Mouse (Mus musculus) hindbrain, embryonic 13.5 days (tissue): ENCODE measurements around the gene Atp6v1b1. TPM values are rescaled to one million over a fixed set of nuclear protein-coding genes. Genes with fewer than 3 reads are reported as not detected.

Experiments
- ATAC-seq: fragments of 200-750 bp; cut with Nextera tagmentation; 2 replicates; pipeline ENCODE4 v1.8.0; 2017; ENCODE audit warnings: moderate TSS enrichment; ENCODE audit not compliant: low FRiP score
- H3K27ac ChIP-seq: fragments of 300-500 bp; sonication (generic); 2 replicates; pipeline ENCODE4 v1.5.1; 2015; ENCODE audit warnings: inconsistent platforms, mild to moderate bottlenecking, moderate library complexity
- H3K27me3 ChIP-seq: fragments of 300-500 bp; sonication (generic); 2 replicates; pipeline ENCODE4 v1.6.1; 2015; ENCODE audit warnings: mild to moderate bottlenecking, inconsistent platforms
- H3K36me3 ChIP-seq: fragments of 300-500 bp; sonication (generic); 2 replicates; pipeline ENCODE4 v1.6.1; 2015; ENCODE audit warnings: mild to moderate bottlenecking, inconsistent platforms
- H3K4me1 ChIP-seq: fragments of 300-500 bp; sonication (generic); replicated peaks from 2 replicates; pipeline ENCODE4 v1.6.1; 2015; ENCODE audit warnings: inconsistent platforms
- H3K4me2 ChIP-seq: fragments of 300-500 bp; sonication (generic); 2 replicates; pipeline ENCODE4 v1.6.1; 2015; ENCODE audit warnings: inconsistent platforms, mild to moderate bottlenecking, moderate library complexity
- H3K4me3 ChIP-seq: fragments of 300-500 bp; sonication (generic); 2 replicates; pipeline ENCODE4 v1.5.1; 2015; ENCODE audit warnings: mild to moderate bottlenecking, inconsistent platforms
- H3K9ac ChIP-seq: fragments of 300-500 bp; sonication (generic); 2 replicates; pipeline ENCODE4 v1.6.1; 2015; ENCODE audit warnings: mild to moderate bottlenecking, inconsistent platforms
- H3K9me3 ChIP-seq: fragments of 300-500 bp; sonication (generic); 2 replicates; pipeline ENCODE4 v1.6.1; 2016; ENCODE audit warnings: inconsistent platforms
- WGBS: fragments of 180-500 bp; shearing (Covaris S2); methylation state at CpG from one replicate; pipeline ENCODE4 v1.1.7; 2015; 5-methylcytosine and 5-hydroxymethylcytosine counted together
- polyA plus RNA-seq: library from polyadenylated mRNA; unstranded; fragments of >200 nt; fragmentation: Nextera tagmentation; extraction: Ambion mirVana; gene quantifications from 2 replicates; pipeline ENCODE4 v1.2.1, GENCODE M21; 2015

Gene Atp6v1b1
- polyA plus RNA-seq: not detected in 2 replicates

GRCm38 (mm10) chr6:83742761-83743160, at the start of gene Atp6v1b1:
Atp6v1b1 (plus strand) TSS chr6:83742990.
- Histone ChIP-seq H3K4me1 (no peaks in the 10 kb centered on the region; the same call in 1 of the 2 replicates), H3K9me3 (0 out of 2 replicates have a peak, but pooled peaks cover 6% of the 10 kb centered on the region), H3K4me2 (no peak within 1 kb of the TSS), H3K36me3 (no peaks in the 10 kb centered on the region), H3K27me3 (peaks cover 38% of the 10 kb centered on the region), H3K27ac (no peak within 1 kb of the TSS), H3K4me3 (no peak within 1 kb of the TSS), H3K9ac (no peak within 1 kb of the TSS)
- no peak for ATAC-seq
- WGBS: 56% methylated on average over 5 of the region's 5 CpGs

DNA sequence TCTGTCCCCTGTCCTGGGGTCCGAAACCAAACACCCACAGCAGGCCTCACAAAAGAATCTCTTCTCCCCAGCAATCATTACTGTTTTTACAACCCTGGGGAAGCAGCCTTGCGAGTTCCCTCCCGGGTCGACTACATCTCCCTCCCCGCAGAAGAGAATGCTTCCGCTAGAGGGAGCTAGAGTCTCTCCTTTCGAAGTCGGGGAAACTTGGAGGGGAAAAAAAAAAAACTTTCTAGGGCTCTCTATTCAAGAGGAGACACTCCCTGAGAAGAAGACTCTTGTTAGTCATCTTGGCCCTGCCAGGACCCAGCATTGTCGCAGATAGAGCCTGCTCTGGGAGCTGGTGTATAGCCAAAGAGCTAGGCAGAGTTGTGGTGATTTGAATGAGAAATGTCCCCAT, 49.0 kb upstream of the Atp6v1b1 start:
- no peak for ATAC-seq
- under 1% methylated on average over 9 of the region's 9 CpGs for WGBS

GRCm38 (mm10) chr6:83695731-83696130, 47.1 kb upstream of the Atp6v1b1 start:
- no peak overlapping the region for H3K4me3 ChIP-seq
- H3K27ac ChIP-seq: no peak overlapping the region
- peaks cover 99% of the 10 kb centered on the region for H3K27me3 ChIP-seq
- H3K9me3 ChIP-seq: no peaks in the 10 kb centered on the region
- no peaks in the 10 kb centered on the region for H3K36me3 ChIP-seq
- 3% methylated on average over 3 of the region's 3 CpGs for WGBS
- ATAC-seq: no peak
- no peaks in the 10 kb centered on the region for H3K4me1 ChIP-seq
- H3K4me2 ChIP-seq: no peak overlapping the region
- H3K9ac ChIP-seq: no peak overlapping the region

More for the DNA sequence above, 49.0 kb upstream of the Atp6v1b1 start:
- Histone ChIP-seq H3K27me3 (peaks cover 99% of the 10 kb centered on the region), H3K27ac (no peak overlapping the region), H3K4me3 (no peak overlapping the region), H3K4me1 (no peaks in the 10 kb centered on the region), H3K9ac (no peak overlapping the region), H3K36me3 (no peaks in the 10 kb centered on the region), H3K9me3 (no peaks in the 10 kb centered on the region), H3K4me2 (no peak overlapping the region)

- no peaks in the 10 kb centered on the region for H3K4me1 ChIP-seq
- no peak overlapping the region for H3K4me2 ChIP-seq
- ATAC-seq: no peak
- H3K27me3 ChIP-seq: peaks cover 99% of the 10 kb centered on the region
- H3K9ac ChIP-seq: no peak overlapping the region
- H3K27ac ChIP-seq: no peak overlapping the region
- 0% methylated on average over 7 of the region's 7 CpGs for WGBS
- no peaks in the 10 kb centered on the region for H3K9me3 ChIP-seq
- H3K4me3 ChIP-seq: no peak overlapping the region
- no peaks in the 10 kb centered on the region for H3K36me3 ChIP-seq
These were observed 46.1 kb upstream of the Atp6v1b1 start for GRCm38 (mm10) chr6:83696684-83697083.

- no peaks in the 10 kb centered on the region for H3K36me3 ChIP-seq
- whole genome bisulfite sequencing: 2% methylated on average over 8 of the region's 8 CpGs
- H3K4me2 ChIP-seq: no peak overlapping the region
- H3K4me3 ChIP-seq: no peak overlapping the region
- no peak for ATAC-seq
- peaks cover 5% of the 10 kb centered on the region for H3K4me1 ChIP-seq
- no peak overlapping the region for H3K27ac ChIP-seq
- no peaks in the 10 kb centered on the region for H3K9me3 ChIP-seq
- no peak overlapping the region for H3K9ac ChIP-seq
- H3K27me3 ChIP-seq: peaks cover 96% of the 10 kb centered on the region
These were observed 44.9 kb upstream of the Atp6v1b1 start for GRCm38 (mm10) chr6:83697932-83698331.

- Histone ChIP-seq H3K4me1 (peaks cover 5% of the 10 kb centered on the region), H3K4me3 (no peak overlapping the region), H3K9ac (no peak overlapping the region), H3K36me3 (no peaks in the 10 kb centered on the region), H3K4me2 (no peak overlapping the region), H3K9me3 (no peaks in the 10 kb centered on the region), H3K27ac (no peak overlapping the region), H3K27me3 (peaks cover 96% of the 10 kb centered on the region)
- WGBS: 2% methylated on average over 5 of the region's 5 CpGs
- no peak for ATAC-seq
These were observed 42.8 kb upstream of the Atp6v1b1 start for GRCm38 (mm10) chr6:83699971-83700370.

- WGBS: under 1% methylated on average over 11 of the region's 11 CpGs
- H3K4me1 ChIP-seq: peaks cover 5% of the 10 kb centered on the region
- peaks cover 96% of the 10 kb centered on the region for H3K27me3 ChIP-seq
- no peaks in the 10 kb centered on the region for H3K9me3 ChIP-seq
- no peak overlapping the region for H3K27ac ChIP-seq
- no peak for ATAC-seq
- no peak overlapping the region for H3K4me2 ChIP-seq
- no peak overlapping the region for H3K9ac ChIP-seq
- H3K4me3 ChIP-seq: no peak overlapping the region
- no peaks in the 10 kb centered on the region for H3K36me3 ChIP-seq
These were observed 41.8 kb upstream of the Atp6v1b1 start for GRCm38 (mm10) chr6:83701001-83701400.

- Histone ChIP-seq H3K4me2 (no peak overlapping the region), H3K4me1 (peaks cover 5% of the 10 kb centered on the region), H3K4me3 (no peak overlapping the region), H3K9me3 (no peaks in the 10 kb centered on the region), H3K27me3 (peaks cover 96% of the 10 kb centered on the region), H3K9ac (no peak overlapping the region), H3K36me3 (no peaks in the 10 kb centered on the region), H3K27ac (no peak overlapping the region)
- 1% methylated on average over 53 of the region's 53 CpGs for WGBS
- ATAC-seq: no peak
These were observed 40.4 kb upstream of the Atp6v1b1 start for GRCm38 (mm10) chr6:83702146-83702999.

- H3K27ac ChIP-seq: no peak overlapping the region
- no peak overlapping the region for H3K9ac ChIP-seq
- H3K4me3 ChIP-seq: no peak overlapping the region
- H3K36me3 ChIP-seq: no peaks in the 10 kb centered on the region
- no peaks in the 10 kb centered on the region for H3K9me3 ChIP-seq
- peaks cover 5% of the 10 kb centered on the region for H3K4me1 ChIP-seq
- H3K4me2 ChIP-seq: no peak overlapping the region
- WGBS: 1% methylated on average over 27 of the region's 27 CpGs
- no peak for ATAC-seq
- peaks cover 96% of the 10 kb centered on the region for H3K27me3 ChIP-seq
These were observed 39.6 kb upstream of the Atp6v1b1 start for GRCm38 (mm10) chr6:83703000-83703721.

- H3K9me3 ChIP-seq: no peaks in the 10 kb centered on the region
- H3K4me2 ChIP-seq: no peak overlapping the region
- WGBS: 2% methylated on average over 10 of the region's 10 CpGs
- peaks cover 5% of the 10 kb centered on the region for H3K4me1 ChIP-seq
- H3K9ac ChIP-seq: no peak overlapping the region
- ATAC-seq: no peak
- no peak overlapping the region for H3K27ac ChIP-seq
- no peak overlapping the region for H3K4me3 ChIP-seq
- peaks cover 96% of the 10 kb centered on the region for H3K27me3 ChIP-seq
- H3K36me3 ChIP-seq: no peaks in the 10 kb centered on the region
These were observed 39.1 kb upstream of the Atp6v1b1 start for GRCm38 (mm10) chr6:83703722-83704078.

DNA sequence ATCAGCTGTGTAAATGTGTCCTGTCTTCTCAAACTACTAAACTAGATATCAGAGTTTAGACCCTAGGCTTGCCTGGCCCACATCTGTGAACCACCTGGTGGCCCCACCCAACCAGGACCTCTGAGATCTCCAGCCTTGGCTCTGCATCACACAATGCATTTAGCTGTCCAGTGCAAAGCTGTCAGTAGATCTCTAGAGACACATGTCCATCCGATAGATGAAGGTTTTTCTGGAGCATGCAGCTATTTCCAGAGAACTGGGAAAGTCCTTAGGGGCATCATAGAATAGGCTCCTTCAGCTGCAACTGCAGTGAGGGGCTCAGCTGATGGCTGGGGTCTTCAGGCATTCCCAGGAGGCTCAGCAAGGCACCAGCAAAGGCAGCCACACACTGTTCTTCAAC, 38.5 kb upstream of the Atp6v1b1 start:
- Histone ChIP-seq H3K4me1 (peaks cover 5% of the 10 kb centered on the region), H3K4me3 (no peak overlapping the region), H3K4me2 (no peak overlapping the region), H3K27ac (no peak overlapping the region), H3K36me3 (no peaks in the 10 kb centered on the region), H3K9me3 (no peaks in the 10 kb centered on the region), H3K9ac (no peak overlapping the region), H3K27me3 (peaks cover 96% of the 10 kb centered on the region)
- 5% methylated on average over 1 of the region's 1 CpGs for WGBS
- no peak for ATAC-seq

- no peak overlapping the region for H3K4me2 ChIP-seq
- H3K27me3 ChIP-seq: peaks cover 96% of the 10 kb centered on the region
- H3K36me3 ChIP-seq: no peaks in the 10 kb centered on the region
- ATAC-seq: no peak
- peaks cover 5% of the 10 kb centered on the region for H3K4me1 ChIP-seq
- H3K9ac ChIP-seq: no peak overlapping the region
- H3K9me3 ChIP-seq: no peaks in the 10 kb centered on the region
- no peak overlapping the region for H3K27ac ChIP-seq
- H3K4me3 ChIP-seq: no peak overlapping the region
- WGBS: 20% methylated on average over 5 of the region's 5 CpGs
These were observed 38.1 kb upstream of the Atp6v1b1 start for GRCm38 (mm10) chr6:83704701-83705100.
